Mouse (Mus musculus): Measurements from ENCODE around the gene Ssxb1.
"Not testable (repeated sequence)": the region's sequence is repeated elsewhere in the genome, so short reads cannot be mapped to it uniquely, and the experiment has no call there.

Ssxb1 gene

GRCm38 (mm10) chrX:8413005-8413404, at the start of gene Ssxb1:
TSS of gene Ssxb1 (plus strand) at chrX:8413305.
- not testable (repeated sequence) for DNase-seq (ENCODE audit: low read depth, low spot score)

GRCm38 (mm10) chrX:8366678-8367077, 46.4 kb upstream of the Ssxb1 start, which contains the start of gene Ssxb9:
TSS of gene Ssxb9 (plus strand) at chrX:8366978.
- not testable (repeated sequence) for DNase-seq (ENCODE audit: low read depth, low spot score)

GRCm38 (mm10) chrX:8461626-8462025, 48.5 kb downstream of the Ssxb1 start, which contains the start of gene Ssxb2:
TSS of gene Ssxb2 (minus strand) at chrX:8461726.
- not testable (repeated sequence) for DNase-seq (ENCODE audit: low read depth, low spot score)
